Mouse (Mus musculus) left cerebral cortex, adult 11 months (tissue): ENCODE measurements around the gene Olfr667.
"Not testable (repeated sequence)": the region's sequence is repeated elsewhere in the genome, so short reads cannot be mapped to it uniquely, and the experiment has no call there.

ENCODE experiments used
- DNase-seq: peaks from one replicate; pipeline ENCODE4 v3.0.0; 2022; ENCODE audit warnings: low spot score

The Olfr667 gene

DNA sequence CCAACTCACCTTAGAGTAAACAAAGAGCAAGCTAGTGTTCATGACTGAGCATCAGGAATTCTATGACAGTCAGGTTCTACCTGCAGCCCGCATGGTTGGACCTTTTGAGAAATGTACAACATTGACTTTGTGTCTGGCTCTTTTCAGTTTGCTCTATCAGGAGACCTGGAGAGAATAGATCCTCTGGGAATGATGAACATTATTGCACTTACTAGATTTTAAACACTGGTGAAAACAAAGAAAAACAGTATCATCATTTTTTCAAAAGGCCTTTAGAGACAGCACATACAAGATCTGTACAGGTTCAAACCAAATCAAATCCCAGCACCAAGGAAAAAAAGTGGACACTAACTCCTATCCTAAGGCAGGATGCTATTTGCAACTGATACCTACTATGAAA lies at the start of gene Olfr667:
Gene Olfr667, minus strand, starts transcription at position 101 of the 400 bp plus-strand sequence.
- no peak for DNase-seq

DNA sequence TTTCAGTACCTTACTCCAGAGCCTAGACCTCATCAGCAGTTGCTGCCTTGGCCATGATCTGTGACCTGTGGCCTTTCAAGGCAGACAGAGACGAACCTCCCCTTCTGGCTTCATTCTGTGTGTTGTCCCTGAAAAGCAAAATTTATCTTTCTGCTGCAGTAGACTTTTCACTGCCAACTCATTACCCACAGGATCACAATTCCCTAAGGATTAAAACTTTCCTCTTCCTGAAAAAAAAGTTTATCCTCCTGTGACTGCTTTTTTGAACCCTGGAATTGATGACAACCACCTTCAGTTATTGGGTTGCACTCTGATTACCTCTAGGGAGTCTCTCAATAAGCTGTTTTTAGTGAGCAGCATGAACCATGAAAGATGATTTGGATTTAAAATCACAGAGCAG lies 41.2 kb upstream of the Olfr667 start, which contains the start of gene Olfr670:
Gene Olfr670, minus strand, starts transcription at position 101 of the 400 bp plus-strand sequence.
- DNase-seq = no peak

DNA sequence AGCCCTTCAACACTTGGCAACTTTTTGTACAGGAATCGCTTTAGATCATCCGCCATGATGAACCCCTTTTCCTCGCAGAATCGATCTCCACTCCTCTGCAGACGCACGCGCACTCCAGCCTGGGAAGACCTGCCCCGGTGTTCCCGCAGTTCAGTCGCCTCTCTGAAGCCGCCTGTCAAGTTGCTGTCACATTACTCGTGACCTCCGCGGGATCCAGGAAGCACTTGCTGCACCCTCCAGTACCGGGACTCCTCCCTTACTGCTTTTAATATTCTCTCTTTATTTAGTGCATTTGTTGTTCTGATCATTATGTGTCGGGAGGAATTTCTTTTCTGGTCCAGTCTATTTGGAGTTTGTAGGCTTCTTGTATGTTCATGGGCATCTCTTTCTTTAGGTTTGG lies 29.0 kb upstream of the Olfr667 start:
- DNase-seq = not testable (repeated sequence)

DNA sequence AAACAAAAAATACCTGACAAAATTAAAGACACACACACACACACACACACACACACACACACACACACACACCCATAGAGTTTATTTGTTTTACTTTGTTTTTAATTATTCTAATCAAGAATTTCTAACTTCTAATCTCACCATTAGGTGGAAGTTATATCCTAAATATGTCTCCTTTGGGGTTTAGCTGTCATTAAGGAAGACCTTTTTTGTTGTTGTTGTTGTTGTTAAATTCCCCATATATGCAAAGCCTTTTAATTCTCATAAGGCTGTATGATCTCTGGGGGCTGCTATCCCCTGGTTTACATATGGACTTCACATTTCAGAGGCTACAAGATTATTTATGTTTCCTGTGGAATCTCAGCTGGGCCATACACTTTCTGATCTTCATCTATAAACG lies 12.7 kb upstream of the Olfr667 start, which contains the start of gene Olfr669:
Gene Olfr669, plus strand, starts transcription at position 301 of the 400 bp plus-strand sequence.
- no peak for DNase-seq

DNA sequence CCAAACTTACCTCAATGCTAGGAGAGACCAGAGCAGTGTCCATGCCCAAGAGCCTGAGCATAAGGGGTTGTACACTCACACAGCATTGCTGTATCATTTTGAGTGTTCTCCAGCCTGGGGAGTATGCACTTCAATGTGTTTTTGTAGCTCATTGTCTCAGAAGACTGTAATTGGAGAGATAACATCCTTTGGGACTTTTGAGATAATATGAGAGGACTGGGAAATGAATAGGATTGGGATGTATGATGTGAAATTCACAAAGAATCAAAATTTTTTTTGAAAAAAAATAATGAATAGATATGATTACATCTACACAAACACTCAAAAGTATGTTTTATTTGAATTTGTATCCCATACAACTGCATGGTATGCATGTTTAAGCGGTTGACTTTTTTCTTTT lies 6.7 kb upstream of the Olfr667 start, which contains the start of gene Olfr668:
Gene Olfr668, minus strand, starts transcription at position 101 of the 400 bp plus-strand sequence.
- no peak for DNase-seq

DNA sequence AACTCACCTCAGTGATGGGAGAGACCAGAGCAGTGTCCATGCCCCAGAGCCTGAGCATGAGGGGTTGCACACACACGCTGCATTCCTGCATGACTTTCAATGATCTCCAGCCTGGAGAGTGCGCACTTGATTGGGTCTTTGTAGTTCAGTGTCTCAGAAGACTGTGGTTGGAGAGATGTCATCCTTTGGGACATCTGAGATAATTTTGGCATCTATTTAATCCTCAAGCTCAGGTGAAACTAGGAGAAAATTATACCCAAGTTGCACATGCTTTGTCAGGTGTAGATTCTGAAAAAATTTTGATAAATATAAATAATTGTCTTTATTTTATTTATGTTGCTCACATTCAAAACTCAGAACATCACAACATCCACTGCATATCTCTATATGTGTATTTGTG lies 25.4 kb downstream of the Olfr667 start, which contains the start of gene Olfr666:
Gene Olfr666, minus strand, starts transcription at position 101 of the 400 bp plus-strand sequence.
- DNase-seq = no peak

DNA sequence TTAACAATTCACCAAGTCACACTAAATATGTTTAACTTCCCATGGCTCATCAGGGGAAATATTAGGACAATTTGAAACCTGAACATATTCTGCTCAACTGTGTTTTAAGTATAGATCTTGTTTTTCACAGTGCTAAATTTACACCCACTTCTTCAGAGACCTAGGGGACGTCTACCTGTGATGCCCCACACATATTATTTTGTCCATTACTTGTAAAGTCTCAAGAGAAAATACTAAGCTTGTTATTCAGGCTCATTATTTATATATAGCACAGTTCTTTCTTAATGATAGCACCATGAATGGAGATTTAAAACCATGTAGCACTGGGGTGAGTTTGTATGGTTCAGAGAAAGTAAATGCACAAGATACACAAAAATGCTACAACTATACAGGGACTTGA lies 43.6 kb downstream of the Olfr667 start, which contains the start of gene Olfr665:
Gene Olfr665, plus strand, starts transcription at position 301 of the 400 bp plus-strand sequence.
- DNase-seq = no peak
